Mouse (Mus musculus): ENCODE data around the gene Otog. TPM values are rescaled to one million over a fixed set of nuclear protein-coding genes. Genes with fewer than 3 reads are reported as not detected.

The Otog gene
- polyA plus RNA-seq, 1 experiment = not detected

DNA sequence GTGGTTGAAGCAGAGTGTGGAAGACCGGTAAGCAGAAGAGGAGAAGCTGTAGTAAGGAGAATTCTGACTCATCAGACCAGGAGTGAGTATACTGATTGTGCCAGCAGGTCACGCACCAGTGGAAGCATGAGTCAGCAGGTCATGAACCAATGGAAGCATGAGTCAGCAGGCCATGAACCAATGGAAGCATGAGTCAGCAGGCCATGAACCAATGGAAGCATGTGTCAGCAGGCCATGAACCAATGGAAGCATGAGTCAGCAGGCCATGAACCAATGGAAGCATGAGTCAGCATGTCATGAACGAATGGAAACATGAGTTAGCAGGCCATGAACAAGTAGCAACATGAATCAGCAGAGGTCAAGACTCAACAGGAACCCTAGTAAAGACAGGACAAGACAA is 80.5 kb downstream of the Otog start:
- no peak overlapping the region for H3K27ac ChIP-seq (ENCODE audit: control insufficient read depth, insufficient read depth, low read depth, low read length, poor library complexity)

DNA sequence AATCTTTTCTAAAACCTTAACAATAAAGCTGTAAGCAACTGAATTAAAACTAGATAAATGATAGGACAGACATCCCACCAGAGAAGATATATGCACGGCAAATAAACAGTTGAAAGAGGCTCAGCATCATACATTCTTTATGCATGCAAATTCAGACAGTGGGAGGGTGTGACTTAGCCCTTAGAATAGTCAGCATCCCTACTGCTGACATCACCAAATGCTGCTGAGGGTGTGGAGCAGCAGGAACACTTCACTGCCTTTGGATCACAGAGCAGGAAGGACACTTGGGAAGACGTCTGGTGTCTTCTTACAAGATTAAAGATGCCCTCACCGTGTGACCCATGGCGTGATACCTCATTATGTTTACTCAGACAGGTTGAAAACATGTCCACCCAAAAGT is 87.1 kb downstream of the Otog start:
- 66% methylated on average over 4 of the region's 4 CpGs for WGBS
- TF ChIP-seq CTCF (IDR thresholded peaks at IDR 0.05; ENCODE audit: control insufficient read depth, insufficient read depth, low read length) = no peak
- no peak for TF ChIP-seq POLR2A (IDR thresholded peaks at IDR 0.05; ENCODE audit: borderline replicate concordance, control insufficient read depth, low read depth, low read length)

More for the DNA sequence above, 80.5 kb downstream of the Otog start:
- 65% methylated on average over 3 of the region's 3 CpGs for WGBS
- TF ChIP-seq CTCF (IDR thresholded peaks at IDR 0.05; ENCODE audit: control insufficient read depth, insufficient read depth, low read length) = no peak
- no peak for TF ChIP-seq POLR2A (IDR thresholded peaks at IDR 0.05; ENCODE audit: borderline replicate concordance, control insufficient read depth, low read depth, low read length)
- Histone ChIP-seq H3K4me3 (replicated peaks; ENCODE audit: control insufficient read depth, low read depth, low read length) (no peak overlapping the region), H3K4me1 (ENCODE audit: control insufficient read depth, insufficient read depth, low read length) (no peaks in the 10 kb centered on the region)

DNA sequence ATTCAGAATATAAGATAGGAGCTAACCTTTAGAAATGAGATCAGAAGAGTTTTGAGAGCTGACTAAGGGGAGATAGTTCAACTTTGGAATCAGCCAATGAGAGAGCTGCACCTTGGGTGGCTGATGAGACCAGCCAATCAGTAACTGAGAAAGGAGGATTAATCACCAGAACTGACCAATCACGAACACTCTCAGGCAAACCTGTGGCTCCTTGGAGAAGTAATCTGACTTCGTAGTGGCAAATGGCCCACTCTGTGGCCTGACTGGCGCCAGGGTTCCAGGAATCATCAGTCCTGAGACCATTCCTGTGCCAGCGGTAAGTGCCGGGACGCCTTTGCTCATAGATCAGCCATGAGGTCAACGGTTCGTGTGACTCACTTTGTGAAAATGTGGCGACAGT is 96.6 kb downstream of the Otog start:
- no peaks in the 10 kb centered on the region for H3K4me1 ChIP-seq (ENCODE audit: control insufficient read depth, insufficient read depth, low read length)
- H3K4me3 ChIP-seq (replicated peaks; ENCODE audit: control insufficient read depth, low read depth, low read length) = no peak overlapping the region
- H3K27ac ChIP-seq (ENCODE audit: control insufficient read depth, insufficient read depth, low read depth, low read length, poor library complexity) = no peak overlapping the region
- TF ChIP-seq POLR2A (IDR thresholded peaks at IDR 0.05; ENCODE audit: borderline replicate concordance, control insufficient read depth, low read depth, low read length) (no peak), CTCF (IDR thresholded peaks at IDR 0.05; ENCODE audit: control insufficient read depth, insufficient read depth, low read length) (no peak)
- 86% methylated on average over 9 of the region's 9 CpGs for WGBS

More for the DNA sequence above, 87.1 kb downstream of the Otog start:
- Histone ChIP-seq H3K27ac (ENCODE audit: control insufficient read depth, insufficient read depth, low read depth, low read length, poor library complexity) (no peak overlapping the region), H3K4me3 (replicated peaks; ENCODE audit: control insufficient read depth, low read depth, low read length) (no peak overlapping the region), H3K4me1 (ENCODE audit: control insufficient read depth, insufficient read depth, low read length) (no peaks in the 10 kb centered on the region)

DNA sequence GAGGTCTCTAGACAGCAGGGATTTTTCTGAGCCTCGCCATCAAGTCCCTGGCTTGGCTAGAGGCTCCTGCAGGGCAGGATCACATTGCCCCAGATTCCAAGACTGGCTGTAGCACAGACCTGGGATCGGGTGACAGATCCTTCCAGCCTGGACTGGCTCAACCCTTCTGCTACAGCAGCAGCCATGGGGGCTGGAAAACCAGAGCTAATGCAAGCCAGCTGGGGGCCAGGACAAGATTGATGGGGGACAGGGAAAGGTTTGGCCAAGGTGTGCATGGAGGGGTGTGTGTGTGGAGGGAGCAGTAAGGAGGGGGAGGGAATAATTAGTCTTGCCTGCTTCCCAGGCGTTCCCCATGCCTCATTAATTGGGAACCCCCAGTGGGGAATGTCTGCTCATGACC is 99.0 kb downstream of the Otog start:
- no peak for TF ChIP-seq POLR2A (IDR thresholded peaks at IDR 0.05; ENCODE audit: borderline replicate concordance, control insufficient read depth, low read depth, low read length)
- no peak for TF ChIP-seq CTCF (IDR thresholded peaks at IDR 0.05; ENCODE audit: control insufficient read depth, insufficient read depth, low read length)
- Histone ChIP-seq H3K4me1 (ENCODE audit: control insufficient read depth, insufficient read depth, low read length) (no peaks in the 10 kb centered on the region), H3K4me3 (replicated peaks; ENCODE audit: control insufficient read depth, low read depth, low read length) (no peak overlapping the region), H3K27ac (ENCODE audit: control insufficient read depth, insufficient read depth, low read depth, low read length, poor library complexity) (no peak overlapping the region)
- 47% methylated on average over 3 of the region's 3 CpGs for WGBS

DNA sequence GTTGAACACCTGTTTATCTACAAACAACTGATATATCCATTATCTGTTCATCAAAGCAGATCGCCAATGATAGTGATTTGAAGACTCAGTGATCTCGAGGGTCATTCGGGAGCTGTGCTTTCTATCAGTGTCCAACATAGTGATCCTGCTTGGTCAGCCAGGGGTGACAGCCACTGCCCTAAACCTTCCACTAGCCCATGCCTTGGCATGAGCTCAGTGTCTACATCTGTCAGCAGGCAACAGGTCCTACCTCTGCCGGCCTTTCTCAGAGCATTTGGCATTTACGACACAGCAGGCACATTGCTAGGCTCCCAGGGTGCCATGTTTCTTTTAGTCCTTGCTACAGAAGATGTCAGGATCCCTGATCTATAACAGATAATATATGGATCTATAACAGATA is 99.5 kb downstream of the Otog start:
- TF ChIP-seq CTCF (IDR thresholded peaks at IDR 0.05; ENCODE audit: control insufficient read depth, insufficient read depth, low read length) = no peak
- TF ChIP-seq POLR2A (IDR thresholded peaks at IDR 0.05; ENCODE audit: borderline replicate concordance, control insufficient read depth, low read depth, low read length) = no peak
- no peaks in the 10 kb centered on the region for H3K4me1 ChIP-seq (ENCODE audit: control insufficient read depth, insufficient read depth, low read length)
- WGBS = 71% methylated on average over 5 of the region's 5 CpGs
- H3K27ac ChIP-seq (ENCODE audit: control insufficient read depth, insufficient read depth, low read depth, low read length, poor library complexity) = no peak overlapping the region
- no peak overlapping the region for H3K4me3 ChIP-seq (replicated peaks; ENCODE audit: control insufficient read depth, low read depth, low read length)

DNA sequence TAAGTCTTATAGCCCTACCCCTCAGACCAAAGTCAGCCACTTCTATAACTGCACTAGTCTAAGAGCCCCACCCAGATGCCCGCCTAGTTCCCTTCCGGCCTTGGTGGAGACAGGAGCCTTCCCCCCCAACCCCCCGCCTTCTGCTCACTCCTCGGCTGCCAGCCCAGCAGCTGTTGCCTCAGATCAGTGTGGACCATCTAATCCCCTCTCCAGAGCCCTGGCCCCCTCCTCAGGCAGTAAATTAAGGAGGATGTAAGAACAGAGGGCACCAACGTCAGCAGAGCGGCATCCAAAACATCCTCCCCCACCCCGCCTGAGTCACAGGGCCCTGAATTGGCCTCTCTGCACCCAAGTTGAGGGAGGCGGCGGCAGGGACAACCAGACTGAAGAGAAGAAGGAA is 100.7 kb downstream of the Otog start:
- H3K4me1 ChIP-seq (ENCODE audit: control insufficient read depth, insufficient read depth, low read length) = no peaks in the 10 kb centered on the region
- no peak overlapping the region for H3K4me3 ChIP-seq (replicated peaks; ENCODE audit: control insufficient read depth, low read depth, low read length)
- no peak overlapping the region for H3K27ac ChIP-seq (ENCODE audit: control insufficient read depth, insufficient read depth, low read depth, low read length, poor library complexity)
- 77% methylated on average over 9 of the region's 9 CpGs for WGBS
- TF ChIP-seq POLR2A (IDR thresholded peaks at IDR 0.05; ENCODE audit: borderline replicate concordance, control insufficient read depth, low read depth, low read length) = no peak
- no peak for TF ChIP-seq CTCF (IDR thresholded peaks at IDR 0.05; ENCODE audit: control insufficient read depth, insufficient read depth, low read length)

DNA sequence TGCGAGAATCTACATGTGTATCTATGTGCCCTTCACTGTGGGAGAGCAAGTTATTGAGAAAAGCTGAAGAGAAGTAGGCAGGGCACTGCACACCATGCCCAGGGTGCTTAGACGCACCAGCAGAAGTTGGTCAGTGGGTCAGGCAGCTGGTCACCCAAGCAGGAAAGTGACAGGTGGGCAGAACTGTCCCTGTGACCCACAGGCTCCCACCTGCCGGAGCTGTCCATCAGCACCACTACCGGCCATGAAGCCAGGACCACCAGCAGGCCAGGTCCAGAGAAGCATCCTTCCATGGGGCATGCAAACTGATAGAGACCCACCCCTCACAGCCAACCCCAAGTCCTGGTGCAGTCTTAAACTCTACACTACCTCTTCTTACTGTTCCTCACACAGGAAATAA is 106.9 kb downstream of the Otog start:
- TF ChIP-seq CTCF (IDR thresholded peaks at IDR 0.05; ENCODE audit: control insufficient read depth, insufficient read depth, low read length) (no peak), POLR2A (IDR thresholded peaks at IDR 0.05; ENCODE audit: borderline replicate concordance, control insufficient read depth, low read depth, low read length) (no peak)
- H3K4me1 ChIP-seq (ENCODE audit: control insufficient read depth, insufficient read depth, low read length) = no peaks in the 10 kb centered on the region
- no peak overlapping the region for H3K27ac ChIP-seq (ENCODE audit: control insufficient read depth, insufficient read depth, low read depth, low read length, poor library complexity)
- H3K4me3 ChIP-seq (replicated peaks; ENCODE audit: control insufficient read depth, low read depth, low read length) = no peak overlapping the region
- 49% methylated on average over 4 of the region's 4 CpGs for WGBS

DNA sequence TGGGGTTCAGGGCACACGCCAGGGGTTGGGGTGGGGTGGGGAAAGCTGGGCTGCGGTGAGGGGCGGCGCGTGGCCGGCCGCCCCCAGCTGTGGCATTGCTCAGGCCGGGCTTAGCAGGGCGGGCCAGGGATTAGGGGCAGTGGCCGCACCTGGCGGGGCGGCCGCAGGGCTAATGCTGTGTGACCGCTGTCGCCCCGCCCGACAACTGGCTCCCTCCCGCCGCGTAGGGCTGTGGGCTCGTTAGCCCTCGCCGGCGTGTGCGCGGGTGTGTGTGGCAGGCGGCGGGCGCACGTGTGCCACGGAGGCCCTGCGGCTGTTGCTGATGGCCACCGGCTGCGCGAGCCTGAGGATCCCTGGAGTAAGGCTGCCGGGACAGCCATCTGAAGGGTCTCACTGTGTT is 108.0 kb downstream of the Otog start:
- Histone ChIP-seq H3K27ac (ENCODE audit: control insufficient read depth, insufficient read depth, low read depth, low read length, poor library complexity) (no peak overlapping the region), H3K4me3 (replicated peaks; ENCODE audit: control insufficient read depth, low read depth, low read length) (no peak overlapping the region), H3K4me1 (ENCODE audit: control insufficient read depth, insufficient read depth, low read length) (no peaks in the 10 kb centered on the region)
- 10% methylated on average over 36 of the region's 36 CpGs for WGBS
- TF ChIP-seq CTCF (IDR thresholded peaks at IDR 0.05; ENCODE audit: control insufficient read depth, insufficient read depth, low read length) = no peak
- no peak for TF ChIP-seq POLR2A (IDR thresholded peaks at IDR 0.05; ENCODE audit: borderline replicate concordance, control insufficient read depth, low read depth, low read length)

DNA sequence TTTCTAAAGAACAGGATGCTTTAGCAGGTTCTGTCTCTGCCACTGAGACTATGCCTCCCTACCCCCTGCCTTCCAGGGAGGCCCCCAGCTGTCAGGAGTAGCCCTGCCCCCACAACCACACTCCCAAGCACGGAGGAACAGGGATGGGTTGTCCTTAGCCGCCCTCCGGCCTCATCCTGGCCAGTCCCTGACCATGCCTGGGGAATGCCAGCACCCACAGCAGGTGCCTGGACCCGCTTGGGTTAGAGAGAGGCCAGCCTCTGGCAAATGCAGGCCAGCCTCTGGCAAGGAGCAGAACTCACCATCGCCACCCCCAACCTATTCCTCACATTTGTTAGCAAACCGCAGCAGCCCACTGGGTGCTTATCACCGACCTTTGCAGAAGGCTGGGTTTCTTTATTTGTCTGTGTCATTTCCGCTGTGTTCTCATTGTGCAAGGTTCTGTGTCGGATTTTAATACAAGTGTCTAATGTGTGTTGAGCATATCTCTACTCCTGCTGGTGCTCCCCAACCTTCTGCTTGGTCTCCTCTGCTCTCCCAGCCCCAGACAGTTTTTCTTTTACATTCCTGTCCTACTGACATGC is 109.4 kb downstream of the Otog start:
- no peak overlapping the region for H3K27ac ChIP-seq (ENCODE audit: control insufficient read depth, insufficient read depth, low read depth, low read length, poor library complexity)
- TF ChIP-seq POLR2A (IDR thresholded peaks at IDR 0.05; ENCODE audit: borderline replicate concordance, control insufficient read depth, low read depth, low read length) = no peak
- TF ChIP-seq CTCF (IDR thresholded peaks at IDR 0.05; ENCODE audit: control insufficient read depth, insufficient read depth, low read length) = no peak
- no peaks in the 10 kb centered on the region for H3K4me1 ChIP-seq (ENCODE audit: control insufficient read depth, insufficient read depth, low read length)
- H3K4me3 ChIP-seq (replicated peaks; ENCODE audit: control insufficient read depth, low read depth, low read length) = no peak overlapping the region
- WGBS = 42% methylated on average over 9 of the region's 9 CpGs
